Mouse (Mus musculus) kidney, postnatal 10 days (tissue): ENCODE measurements around the gene AC170998.1.
A peak's percentile ranks its signal among the peaks of the same experiment; 100 is the strongest.
"Not testable (repeated sequence)": the region's sequence is repeated elsewhere in the genome, so short reads cannot be mapped to it uniquely, and the experiment has no call there.

Experiments
- DNase-seq: peaks from one replicate; pipeline ENCODE4 v3.0.0; 2021; ENCODE audit warnings: mixed read lengths

AC170998.1 gene

DNA sequence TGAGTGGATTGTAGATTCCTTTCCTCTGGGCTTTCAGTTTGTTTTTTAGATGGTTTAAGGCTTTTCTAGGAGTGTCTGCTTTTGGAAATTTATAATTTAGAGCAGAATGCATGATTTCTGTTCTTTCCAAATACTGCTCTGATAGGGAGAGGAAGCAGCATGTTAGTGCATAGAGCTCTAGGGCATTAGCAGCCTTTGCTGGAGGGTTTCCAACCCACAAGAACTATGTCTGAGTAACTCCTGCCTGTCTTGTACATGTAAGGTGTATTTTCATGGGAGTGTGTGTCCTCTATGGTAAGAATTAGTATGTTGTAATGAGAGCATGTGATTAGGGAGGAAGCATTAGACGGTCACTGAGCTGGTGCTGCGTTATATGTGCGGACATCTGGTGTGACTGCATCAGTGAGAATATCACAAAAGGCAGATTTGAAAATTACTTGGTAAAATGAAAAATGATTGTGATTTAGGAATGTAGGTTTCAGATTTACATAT, 18.7 kb upstream of the AC170998.1 start:
- DNase-seq, result no peak

DNA sequence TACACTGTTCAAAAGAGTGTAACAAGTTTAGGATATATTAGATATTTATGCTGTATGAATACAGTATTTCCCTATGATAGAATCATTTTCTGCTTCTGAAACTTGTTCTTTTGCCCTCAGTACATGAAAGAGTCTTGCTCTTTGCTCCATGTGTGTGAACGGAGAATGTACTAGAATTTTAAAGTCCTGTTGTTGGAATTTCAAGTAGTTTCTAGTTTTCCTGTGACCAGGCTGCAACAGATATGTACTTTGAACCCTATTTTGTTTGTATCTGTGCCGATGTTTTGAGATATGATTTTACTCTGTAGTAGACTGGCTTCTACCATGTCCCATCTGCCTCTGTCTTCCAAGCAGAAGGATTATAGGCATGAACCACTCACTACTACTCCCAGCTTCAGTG, 18.1 kb upstream of the AC170998.1 start:
- no peak for DNase-seq

DNA sequence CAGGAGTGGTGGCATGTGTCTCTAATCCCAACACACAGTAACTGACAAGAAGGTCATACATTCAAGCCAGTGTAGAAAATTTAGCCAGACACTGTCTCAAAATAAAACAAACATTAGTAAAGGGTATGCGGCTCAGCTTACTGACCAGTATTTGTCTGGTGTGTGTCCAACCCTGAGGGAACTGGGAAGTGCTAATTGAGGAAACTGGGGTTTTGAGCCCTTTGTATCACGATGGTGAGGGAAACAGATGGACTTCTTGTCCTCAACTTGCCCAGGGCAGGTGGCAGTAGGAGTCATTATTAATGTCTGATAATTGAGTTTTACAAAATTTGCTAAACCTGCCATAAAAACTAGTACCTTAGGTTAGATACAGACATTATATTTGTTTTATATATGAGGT, 16.9 kb upstream of the AC170998.1 start:
- DNase-seq, result no peak

DNA sequence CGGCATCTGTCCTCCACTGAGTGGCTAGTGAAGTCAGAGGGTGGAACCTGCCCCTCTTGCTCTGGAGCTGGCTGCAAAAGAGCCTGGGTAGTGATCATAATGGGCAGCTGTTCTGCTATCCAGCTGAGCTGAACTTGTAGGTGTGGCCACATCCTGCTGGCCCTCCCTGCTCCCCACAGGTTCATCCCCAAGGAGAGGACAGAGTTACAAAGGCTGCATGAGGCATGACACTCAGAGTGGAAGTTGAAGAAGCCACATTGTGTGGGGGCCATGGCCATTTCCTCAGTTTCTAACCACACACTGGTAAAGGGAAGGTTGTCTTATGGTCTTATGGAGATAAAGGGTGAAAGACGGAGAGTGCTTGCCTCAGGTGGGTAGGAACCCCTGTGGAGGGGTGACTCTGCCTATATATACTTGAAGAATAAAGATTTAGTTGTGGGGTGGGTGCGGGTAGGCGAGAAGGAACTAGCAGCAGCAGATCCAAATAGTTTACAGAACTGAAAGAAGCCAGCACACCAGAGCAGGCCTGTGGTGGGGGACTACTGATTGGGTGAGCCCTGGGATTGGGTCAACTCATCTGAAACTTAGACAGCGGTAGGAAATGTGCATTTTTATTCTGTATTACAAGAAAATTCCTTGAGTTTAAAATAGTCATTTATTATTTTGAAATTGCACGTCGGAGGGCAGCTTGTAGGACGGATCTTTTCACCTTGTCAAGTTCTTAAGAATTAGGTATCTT, 16.2 kb upstream of the AC170998.1 start:
- no peak for DNase-seq

DNA sequence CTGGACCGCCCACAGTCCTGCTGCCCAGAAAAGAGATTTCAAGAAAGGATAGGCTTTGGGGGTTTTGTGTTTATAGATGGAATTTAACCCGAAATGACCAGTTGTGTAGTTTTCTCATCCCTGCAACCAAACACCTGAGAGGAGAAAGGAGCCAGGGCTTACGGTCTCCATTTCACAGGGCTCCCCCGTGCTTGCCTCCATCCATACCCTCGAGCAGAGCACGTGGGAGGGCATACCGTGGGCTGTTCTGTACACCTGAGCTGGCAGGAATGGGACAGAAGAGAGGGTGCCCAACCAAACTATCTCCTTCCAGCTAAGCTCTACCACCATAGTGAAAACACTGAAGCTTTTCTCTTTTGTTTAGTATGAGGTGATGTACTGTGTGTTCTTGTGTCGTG, 15.6 kb upstream of the AC170998.1 start:
- no peak for DNase-seq

DNA sequence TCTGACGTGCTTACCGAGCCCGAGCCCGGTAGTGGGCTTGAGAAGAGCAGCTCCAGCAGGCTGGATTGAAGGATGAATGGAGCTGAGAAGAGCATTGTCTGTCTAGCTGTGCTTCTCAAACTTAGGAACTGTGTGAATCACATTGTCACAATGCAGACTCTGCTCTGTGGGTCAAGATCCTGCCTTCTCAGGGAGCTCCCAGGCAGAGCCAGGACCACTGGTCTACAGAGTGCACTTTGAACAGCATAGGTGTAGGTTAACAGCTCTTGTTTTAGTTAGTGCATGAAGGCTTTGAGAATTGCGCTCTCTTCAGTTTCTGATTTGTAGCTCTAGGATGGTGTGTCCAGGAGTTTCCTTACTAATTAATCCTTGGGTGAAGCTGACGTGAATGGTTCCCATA, 14.6 kb upstream of the AC170998.1 start:
- no peak for DNase-seq

DNA sequence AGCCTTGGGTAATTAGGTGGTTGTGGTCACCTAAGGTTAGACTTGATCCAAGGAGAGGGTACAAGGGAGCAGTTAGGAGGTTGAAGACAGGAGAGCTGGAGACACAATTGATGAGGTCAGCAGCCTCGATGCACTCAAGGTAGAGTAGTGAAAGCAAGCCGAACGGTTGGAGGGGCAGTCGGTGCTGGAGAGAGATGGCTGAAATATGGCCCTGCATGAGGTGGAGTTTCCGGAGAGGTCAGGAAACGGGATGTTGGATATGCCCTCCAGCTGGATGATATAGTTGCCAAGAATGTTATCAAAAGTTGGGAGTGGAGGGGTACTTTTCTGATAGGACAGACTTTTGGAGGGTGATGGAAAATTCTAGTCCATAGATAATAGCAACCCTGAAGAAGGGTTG, 13.6 kb upstream of the AC170998.1 start:
- DNase-seq, result no peak

DNA sequence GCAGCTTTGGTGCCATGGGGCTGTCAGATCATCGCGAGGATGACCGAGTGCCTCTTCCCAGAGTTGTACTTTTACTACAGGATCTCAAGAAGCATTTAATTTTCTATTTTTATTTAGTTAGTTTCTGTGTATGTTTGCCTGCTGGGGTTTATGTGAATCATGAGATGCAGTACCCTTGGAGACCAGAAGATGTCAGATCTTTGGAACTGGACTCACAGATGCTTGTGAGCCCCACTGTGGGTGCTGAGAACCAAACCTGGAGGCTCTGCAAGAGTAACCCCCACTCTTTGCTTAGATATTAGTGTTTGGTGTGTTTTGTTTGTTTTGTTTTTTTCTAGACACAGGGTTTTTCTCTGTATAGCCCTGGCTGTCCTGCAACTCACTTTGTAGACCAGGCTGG, 11.9 kb upstream of the AC170998.1 start:
- DNase-seq, result no peak

DNA sequence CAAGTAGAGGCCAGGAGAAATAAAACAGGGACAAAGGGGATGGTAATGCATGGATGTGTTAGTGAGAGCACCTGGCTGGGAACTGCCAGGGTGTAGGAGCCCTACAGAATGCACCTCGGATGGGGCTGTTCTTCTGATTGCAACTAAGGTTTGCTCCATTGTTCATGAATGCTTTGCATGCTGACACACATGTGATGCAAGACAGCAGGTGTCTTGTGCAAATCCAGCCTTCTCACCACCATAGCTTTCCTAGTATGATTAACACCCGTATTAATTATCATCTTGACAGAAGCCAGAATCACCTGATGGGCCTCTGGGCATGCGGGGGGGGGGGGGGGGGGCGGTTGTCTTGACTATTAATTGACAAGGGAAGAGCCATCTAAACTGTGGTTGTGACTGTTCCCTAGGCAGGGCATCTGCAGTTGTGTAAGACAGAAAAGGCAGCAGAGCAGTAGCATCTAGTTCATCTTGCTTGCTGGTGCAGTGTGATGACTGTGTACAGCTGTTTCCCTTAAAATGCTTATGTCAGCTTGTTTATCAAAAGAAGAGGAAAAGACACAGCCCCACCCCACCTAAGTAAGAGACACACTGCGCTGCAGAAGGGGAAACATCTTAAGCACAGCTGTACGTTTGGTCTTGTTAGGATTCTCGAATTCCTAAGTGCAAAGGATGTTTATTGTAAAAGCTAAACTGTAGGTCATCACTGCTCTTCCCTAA, 9.9 kb upstream of the AC170998.1 start:
- DNase-seq, result no peak

DNA sequence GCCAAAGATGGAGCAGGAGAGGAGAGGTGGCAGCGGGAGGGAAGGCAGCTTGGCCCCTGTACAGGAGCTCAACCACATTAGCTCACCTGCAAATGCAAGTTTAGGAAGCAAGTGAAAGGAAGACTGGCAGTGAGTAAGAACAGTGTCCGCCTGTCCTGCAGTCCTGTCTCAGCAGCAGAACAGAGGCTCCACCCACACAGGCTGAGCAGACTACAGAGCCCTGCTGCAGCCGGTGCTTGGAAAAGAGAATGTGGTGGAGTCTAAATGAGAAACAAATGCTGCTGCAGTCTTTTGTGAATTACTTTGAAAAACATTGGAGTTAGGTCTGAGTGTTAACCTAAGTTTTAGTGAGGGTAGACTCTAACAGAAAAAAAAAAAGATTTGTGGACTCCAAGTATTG, 8.3 kb upstream of the AC170998.1 start:
- DNase-seq, result no peak

DNA sequence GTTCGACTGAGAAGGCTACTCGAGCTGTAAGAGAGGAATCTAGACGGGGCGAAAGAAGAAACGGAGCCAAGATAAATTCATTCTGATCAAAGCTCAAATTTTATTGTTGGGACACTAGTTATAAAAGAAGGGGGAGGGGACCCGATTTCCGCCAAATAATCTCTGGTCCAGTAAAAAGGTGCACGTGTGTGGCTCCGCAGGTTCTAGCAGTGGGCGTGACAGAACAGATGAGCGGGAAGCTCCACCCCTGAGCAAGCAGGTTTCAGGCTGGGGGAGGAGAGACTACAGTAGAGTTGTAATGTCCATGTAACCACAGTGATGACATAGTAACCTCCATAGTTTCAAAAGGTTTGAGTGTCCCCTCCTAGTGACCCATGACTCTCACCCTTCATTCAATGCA, 1.6 kb downstream of the AC170998.1 start:
- not testable (repeated sequence) for DNase-seq

DNA sequence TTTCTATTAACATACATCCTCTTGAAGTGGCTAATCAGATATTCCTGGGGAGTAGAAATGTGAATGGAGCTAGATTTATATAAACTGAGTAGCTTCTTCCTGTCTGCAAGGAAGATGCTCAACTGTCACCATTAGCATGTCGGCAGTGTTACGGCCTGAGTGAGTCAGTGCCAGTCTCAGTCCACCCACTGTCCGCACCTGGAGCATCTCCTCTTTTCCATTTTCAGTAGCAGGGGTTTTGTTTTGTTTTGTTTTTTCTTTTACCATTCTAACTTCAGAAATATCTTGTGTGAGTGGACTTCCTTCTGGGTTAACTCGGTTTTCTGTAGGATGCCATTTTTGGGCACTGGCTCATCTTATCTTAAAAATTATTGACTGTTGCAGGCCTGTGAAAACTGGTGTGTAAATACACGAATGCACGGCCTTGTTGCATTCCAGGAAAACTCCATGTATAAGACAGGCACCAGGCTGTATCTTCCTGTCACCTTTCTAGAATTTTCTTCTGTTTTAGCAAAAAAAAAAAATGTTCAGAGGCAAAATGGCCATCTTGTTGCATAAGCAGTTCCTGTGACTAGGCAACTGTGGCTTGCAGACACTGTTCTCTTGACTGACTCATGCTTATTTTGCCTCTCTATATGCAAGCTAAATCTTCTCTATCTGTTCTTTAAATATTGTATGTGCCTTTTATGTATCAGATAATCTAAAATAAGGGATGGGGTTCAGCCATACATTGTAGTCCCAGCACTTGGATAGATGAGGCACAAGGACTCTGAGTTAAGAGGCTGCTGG, 9.6 kb downstream of the AC170998.1 start:
- no peak for DNase-seq

DNA sequence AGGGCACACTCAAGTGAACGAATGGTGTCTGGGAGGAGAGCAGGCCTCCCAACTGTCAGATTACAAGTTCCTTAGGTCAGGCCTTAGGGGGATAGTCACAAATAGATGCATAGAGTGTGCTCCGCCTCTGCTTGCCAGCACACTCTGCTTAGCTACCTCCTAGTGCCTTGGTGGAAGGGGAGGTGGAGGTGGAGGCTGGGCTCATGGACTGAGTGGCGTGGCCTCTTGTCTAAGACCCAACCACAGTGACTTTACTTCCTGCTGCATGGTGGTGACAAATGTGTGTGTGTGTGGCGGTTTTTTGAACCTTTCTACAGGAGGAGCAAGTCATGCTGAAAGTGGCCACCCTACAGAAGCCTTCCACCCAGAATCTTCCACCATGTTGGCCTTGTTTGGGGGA, 10.6 kb downstream of the AC170998.1 start:
- DNase-seq, result no peak

DNA sequence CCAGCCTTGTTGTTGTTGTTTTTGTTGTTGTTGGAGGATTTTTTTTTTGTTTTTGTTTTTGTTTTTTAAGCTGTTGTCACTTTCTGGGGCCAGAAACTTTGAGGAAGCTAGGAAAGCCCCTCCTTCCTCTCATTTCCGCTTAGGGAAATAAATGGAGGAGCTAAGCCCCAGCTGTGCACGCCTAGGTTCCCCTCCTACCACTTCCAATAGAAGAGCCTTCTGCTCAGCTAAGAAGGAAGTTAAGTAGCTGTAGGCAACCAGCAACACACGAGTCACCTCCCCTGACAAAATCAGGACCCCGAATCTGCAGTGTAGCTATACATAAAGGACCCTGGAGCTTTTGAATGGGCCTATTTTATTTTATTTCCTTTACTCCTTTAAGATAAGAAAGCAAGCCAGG, 12.1 kb downstream of the AC170998.1 start:
- DNase-seq, result no peak

DNA sequence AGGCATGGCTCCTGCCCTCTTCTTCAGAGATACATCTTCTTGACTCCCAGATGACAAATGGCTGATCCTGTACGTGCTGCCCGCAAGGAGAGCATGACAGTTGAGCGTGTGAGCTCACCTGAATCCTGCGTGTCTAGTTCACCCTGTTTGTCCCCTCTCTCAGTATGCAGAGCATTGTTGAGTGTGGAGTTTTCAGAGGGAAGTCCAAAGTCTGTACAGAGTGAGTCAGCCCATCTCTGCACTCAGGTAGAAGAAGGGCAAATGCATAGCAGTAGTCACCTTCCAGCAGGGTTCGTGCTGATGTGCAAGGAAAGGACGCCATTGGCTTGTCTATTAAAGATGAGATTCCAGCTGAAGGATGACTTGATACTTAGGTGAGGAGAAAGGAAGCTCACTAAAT, 13.4 kb downstream of the AC170998.1 start:
- DNase-seq, result no peak

DNA sequence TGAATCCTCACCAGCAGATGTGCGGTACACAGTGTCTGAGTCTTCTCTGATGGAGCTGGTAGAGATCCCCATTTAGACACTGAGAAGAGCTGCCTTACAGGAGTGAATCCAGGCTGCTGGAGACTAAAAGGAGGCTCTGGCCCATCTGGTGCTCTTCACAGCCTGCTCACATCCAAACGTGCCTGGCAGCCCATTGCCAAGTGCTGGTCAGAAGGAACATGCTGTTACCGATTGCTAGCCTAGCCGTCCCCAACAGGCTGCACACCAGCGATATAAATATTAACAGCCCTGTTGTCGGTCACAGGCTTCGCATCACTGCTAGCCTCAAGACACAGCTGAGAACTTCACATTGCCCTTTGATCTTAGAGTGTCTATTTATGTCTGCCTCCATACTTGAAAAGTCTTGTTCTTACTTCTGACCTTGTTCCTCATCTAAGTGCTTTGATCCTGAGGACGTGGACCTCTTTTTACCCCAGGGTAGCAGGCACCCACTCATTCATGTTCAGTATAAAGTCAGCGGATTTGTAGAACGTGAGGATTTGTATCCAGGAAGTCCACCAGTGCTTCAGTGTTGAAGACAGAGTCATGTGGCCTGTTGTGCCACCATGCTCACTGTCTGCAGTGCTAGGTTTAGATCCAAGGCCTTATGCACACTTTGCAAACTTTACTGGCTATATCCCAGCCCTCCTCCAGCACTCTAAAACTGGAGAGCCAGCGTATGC, 17.4 kb downstream of the AC170998.1 start:
- DNase-seq, result peak; percentile 46

DNA sequence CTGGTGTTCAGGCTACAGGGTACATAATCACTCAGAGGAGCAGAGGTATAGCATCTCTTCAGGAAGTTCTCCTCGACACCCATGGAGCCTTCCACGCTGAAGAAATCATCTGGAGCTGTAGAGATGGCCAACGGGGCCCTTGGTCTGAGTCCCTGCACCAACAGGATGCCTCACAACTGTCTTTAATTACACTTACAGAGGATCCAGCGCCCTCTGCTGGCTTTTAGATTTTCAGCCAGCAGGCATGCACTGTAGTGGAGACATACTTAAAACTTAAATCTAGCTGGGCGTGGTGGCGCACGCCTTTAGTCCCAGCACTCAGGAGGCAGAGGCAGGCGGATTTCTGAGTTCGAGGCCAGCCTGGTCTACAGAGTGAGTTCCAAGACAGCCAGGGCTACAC, 18.0 kb downstream of the AC170998.1 start:
- peak; percentile 31 for DNase-seq

DNA sequence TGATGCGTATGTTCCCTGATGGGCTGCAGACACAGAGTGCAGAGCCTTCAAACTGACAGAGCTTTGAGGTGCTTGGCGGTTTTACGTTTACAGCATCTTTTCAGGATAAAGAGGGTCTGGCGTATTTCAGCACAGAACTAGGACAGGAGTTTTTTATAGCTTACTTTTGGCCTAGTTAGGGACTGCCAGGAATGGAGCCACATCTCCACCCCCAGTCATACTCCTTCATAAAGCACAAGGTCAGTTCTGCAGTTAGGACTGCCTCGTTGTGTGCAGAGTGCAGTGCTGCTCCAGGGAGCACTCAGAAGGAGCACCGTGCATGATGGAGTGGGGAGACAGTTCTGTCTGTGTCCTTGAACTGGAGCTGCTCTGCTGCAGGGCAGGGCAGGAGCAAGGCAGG, 19.9 kb downstream of the AC170998.1 start:
- DNase-seq, result no peak

DNA sequence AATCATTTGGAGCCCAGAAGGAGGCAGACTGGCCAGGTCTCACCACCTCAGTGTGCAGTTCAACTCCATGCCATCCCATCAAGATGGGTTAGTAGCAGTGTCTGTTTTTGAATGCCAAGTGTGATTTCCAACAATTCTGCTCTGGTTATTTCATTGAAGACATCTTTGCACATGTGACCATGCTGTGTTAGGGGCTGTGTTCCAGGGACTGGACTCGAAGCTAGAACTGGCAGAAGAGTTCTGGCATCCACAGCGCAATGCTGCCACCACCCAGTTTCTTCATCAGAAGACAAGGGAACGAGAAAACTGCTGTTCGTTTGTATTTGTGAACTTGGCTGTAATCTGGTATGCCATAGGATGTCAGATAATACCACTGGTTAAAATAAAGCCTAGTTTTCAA, 22.1 kb downstream of the AC170998.1 start:
- DNase-seq, result no peak

DNA sequence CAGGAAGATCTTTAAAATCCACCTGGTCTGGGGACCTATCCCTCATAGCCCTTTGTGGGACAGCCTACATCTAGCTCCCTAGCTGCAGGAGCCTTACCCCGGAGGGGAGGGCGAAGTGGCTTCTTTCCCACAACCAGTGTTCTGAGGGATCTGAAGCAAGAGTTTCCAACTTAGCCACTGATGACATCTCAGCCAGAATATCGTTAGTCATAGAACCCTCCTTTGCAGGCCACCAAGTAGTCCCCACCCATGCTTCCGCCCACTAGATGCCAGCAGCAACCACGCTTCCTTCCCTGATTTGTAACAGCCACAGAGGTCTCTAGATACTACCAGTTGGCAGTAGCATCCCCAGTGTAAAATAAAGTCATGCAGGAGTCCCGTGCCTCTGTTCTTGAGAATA, 24.7 kb downstream of the AC170998.1 start:
- DNase-seq, result no peak

DNA sequence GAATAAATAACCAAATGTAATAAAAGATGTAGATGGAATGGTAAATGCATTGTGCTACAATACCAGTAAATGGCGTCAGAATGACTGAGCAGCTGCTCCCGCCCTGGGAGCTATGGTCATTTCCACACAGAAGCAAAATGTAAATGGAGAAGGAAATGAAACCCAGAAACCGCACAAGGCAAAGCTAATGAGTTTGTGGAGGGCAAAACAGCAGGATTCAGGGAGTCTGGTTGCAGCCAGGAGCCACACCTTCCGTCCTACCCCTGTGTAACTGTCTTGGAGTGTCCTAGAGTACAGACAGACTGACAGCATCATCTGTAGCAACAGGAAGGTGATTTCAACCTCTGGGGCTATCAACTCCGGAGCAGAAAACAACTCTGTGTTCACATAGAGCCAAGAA, 30.6 kb downstream of the AC170998.1 start:
- DNase-seq, result no peak

DNA sequence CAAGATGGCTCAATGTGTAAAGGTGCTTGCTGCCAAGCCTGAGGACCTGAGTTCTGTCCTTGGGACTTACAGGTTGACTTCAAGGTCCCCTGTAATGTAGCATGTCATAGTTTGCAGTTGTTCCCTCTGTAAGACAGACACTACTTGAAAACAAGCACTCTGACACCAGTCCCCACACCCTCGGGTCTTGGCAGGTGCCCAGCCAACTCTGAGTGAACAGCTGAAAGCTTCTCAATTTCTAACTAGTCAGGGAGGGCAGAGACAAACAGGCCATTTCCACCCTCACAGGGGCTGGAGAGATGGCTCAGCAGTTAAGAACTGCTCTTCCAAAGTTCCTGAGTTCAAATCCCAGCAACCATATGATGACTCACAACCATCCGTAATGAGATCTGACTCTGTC, 31.6 kb downstream of the AC170998.1 start:
- no peak for DNase-seq

DNA sequence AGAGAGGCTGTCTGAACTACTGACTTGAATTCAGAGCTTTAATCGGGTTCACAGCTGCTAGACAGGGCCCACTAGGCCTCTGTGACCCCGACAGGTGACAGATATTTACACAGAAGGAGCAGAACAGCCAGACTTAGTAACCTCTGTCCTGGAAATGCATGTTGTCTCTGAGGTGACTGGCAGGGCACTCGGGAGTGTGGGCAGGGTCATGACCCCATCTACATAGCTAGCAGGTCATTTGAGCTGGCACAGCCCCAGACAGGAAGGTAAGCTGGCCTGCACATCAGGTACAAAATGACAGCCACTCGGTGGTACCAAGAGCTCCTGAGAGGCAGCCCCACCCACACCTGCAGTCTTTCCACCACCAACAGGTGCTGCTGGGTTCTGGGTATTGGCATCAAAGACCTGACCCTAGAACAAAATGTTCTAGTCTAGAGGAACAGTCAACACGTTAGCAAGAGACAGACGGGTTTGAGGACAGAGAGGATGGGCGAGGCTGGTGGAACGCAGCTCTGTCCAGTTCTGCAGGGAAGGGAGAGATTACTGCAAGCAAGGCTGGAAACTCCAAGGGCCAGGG, 34.9 kb downstream of the AC170998.1 start:
- no peak for DNase-seq
